Mouse (Mus musculus) urinary bladder, adult 2 months (tissue): Measurements from ENCODE around the gene Afdn. TPM values are rescaled to one million over a fixed set of nuclear protein-coding genes. Genes with fewer than 3 reads are reported as not detected.
"Not testable (repeated sequence)": the region's sequence is repeated elsewhere in the genome, so short reads cannot be mapped to it uniquely, and the experiment has no call there.

Source experiments
- DNase-seq: peaks from one replicate; pipeline ENCODE4 v3.0.0; 2022; ENCODE audit warnings: low spot score
- polyA plus RNA-seq: library from polyadenylated mRNA; depleted of rRNA; stranded (reverse); fragments of >200 nt; gene quantifications from 2 replicates; pipeline ENCODE4 v1.2.3, GENCODE M21; 2012

The Afdn gene
- polyA plus RNA-seq, 1 experiment = 42.2 TPM

DNA sequence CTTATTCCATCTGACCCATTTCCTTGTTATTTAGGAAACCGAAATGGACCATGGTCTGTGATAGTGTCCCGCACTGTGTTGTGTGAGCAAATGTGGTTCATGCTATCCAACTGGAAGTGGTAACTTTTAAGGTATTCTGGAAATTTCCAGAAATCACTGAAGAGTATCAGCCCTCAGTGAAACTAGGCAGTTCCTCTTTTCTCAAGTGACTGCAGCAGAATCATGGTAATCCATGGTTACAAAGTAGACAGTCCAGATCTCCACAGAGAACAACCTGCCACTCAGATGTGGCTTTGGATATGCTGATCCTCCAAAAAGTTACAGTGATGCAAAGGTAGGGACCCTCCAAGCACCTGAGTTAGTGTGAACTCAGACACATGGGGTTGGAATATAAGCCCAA, 21.4 kb upstream of the Afdn start:
- no peak for DNase-seq

DNA sequence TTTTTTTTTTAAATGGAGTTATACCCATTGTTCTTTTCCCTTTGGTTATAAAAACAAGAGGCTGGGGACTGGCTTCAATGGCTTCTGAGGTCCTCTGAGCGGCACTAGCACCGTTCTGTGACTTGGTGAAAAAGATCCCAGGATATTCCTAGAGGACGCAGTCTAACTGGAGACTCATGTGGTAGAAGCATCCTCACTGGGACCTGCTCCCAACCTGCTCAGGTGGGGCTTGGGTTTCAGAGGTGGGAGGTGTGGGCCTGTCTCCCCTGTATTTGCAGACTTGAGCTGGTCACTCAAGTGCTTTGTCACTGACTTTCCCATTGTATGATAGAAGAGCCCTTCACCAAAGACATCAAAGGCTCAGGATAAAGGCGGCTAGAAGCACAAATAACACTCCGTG, 20.4 kb upstream of the Afdn start:
- no peak for DNase-seq

DNA sequence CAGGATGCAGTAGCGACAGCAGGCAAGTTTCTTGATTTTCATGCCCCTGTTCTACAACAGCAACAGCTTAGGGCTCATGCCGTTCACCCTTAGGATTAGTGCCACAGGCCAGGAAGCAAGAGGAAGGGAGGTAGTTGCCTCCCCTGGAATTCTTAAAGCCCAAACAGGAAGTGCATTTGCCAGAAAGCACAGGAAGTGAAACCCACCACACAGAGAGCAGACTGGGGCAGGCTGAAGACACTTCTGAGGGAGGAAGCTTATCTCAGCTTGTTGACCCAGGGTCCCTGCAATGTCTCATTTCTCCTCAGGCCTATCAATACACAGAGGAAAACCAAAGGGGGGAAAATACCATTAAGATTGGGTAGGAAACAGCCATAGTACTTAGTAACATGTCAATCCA, 19.5 kb upstream of the Afdn start:
- peak; percentile 16 for DNase-seq

DNA sequence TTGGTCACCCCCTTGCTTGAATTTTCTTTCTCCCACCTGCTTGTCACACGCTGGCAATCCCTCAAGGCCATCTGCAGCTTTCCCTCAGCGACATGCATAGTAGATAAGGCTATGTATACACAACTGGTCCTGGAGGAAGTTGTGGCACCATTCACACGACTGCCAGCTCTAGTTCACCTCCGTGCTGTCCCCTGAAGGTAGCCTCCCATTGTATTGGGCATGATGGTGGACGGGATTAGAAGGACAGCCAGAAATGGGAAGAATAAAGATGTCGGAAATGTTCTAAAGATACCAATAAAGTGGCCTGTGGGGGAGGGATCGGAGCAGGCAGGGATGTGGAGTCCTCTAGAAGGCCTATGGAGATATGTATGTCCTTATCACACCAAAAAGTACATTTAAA, 18.7 kb upstream of the Afdn start:
- no peak for DNase-seq

DNA sequence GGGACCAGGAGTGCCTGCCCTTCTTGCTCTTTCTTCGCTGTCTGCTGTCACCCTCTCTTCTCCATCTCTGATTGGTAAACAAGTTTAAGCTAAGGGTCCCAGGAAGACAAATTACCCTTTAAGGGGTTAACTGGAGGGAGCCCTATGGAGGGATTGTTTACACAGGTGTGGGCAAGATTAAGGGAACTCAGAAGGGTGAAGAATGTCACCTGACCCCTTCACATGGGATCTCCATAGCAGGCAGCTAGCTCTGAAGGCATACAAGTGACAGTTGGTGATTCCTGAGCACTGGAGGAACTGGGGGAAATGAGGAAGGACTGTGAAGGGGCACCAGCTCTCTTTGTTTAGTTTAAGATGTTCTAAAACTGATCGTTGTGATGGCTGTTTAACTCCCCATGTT, 18.0 kb upstream of the Afdn start:
- no peak for DNase-seq

DNA sequence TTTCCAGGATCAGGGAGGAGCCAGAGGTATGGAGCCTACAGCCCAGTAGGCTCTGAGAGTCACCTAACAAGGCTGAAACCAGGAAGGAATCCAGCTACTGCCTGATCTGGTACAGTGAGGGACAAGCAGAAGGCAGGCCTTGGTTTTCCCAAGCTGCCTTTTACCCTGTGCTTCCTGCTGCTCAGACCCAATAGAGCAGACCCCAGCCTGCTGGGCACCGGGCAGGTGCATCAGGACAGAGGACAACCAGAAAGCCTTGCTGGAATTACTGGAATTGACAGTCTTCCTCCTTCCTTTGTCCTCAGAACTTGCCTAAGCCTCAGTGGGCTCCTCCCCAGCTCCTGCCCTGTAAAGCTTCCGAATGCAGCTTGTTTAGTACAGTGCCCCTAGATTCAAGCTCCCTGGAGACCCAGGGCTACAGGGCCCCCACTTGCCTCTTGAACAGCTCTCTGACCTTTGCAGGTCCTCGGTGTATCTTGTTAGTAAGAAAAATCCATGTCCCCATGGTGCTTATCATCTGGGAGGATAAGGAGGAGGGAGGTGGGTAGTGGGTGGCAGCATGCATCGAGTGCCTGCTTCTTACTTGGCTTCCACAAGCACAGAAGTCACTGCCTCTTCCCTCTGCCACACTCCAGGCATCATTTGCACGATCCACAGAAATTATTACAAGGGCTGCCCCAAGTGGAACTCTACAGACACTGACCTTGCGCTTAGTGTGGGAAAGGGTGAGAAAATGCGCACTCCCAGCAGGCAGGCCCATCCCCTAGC, 17.2 kb upstream of the Afdn start:
- DNase-seq = no peak

DNA sequence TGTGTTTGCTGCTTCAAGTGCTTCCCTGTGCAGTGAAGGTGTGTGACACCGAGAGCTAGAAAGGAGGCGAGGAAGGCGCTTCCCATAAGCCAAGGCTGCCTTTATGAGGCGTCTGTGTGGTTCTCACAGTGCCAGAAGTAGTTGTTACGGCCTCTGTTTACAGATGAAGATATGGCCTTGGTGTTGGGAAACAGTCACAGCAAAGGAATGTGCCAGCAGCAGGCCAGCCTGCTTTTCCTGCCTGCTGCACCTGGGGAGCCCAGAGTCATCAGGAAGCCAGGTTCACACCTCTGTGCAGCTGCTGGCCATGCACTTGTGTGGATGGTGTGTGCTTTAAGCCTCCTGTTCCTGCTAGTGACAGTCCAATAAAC, 16.6 kb upstream of the Afdn start:
- DNase-seq = no peak

DNA sequence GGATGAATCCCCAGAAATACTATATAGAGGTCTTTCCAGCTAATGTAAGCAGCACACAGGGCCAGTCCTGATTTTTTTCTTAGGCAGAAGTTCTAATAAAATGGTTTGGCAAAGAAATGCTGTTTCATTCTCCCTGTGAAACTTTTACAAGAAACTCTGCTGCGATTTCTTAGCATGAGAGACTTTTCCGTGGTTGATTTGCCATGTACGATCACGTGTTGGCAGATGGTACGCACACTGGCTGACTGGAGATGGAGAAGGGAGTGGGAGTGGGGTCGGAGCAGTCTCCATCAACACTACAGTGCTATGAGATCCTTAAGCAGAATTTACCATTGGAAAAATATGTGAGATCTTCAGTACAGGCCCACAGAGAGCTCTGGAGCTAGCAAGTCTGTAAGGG, 16.1 kb upstream of the Afdn start:
- DNase-seq = no peak

DNA sequence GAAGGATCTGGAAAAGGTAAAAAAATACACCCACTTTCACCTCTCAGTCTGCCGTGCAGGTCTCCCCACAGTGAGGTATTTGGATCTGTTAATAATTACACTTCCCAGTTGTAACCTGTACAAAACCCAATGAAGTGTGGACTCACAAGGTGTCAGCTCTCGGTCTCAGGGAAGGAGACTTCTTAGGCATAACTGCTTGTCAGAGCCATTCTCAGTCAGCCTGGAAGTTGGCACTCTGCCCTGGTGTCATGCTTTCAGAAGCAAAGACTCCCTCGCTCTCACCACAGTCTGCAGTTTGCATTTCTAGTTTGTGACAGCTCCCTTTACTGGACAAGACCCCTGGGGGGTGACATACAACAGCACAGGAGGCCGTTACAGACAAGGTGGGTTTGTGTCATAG, 15.5 kb upstream of the Afdn start:
- no peak for DNase-seq

DNA sequence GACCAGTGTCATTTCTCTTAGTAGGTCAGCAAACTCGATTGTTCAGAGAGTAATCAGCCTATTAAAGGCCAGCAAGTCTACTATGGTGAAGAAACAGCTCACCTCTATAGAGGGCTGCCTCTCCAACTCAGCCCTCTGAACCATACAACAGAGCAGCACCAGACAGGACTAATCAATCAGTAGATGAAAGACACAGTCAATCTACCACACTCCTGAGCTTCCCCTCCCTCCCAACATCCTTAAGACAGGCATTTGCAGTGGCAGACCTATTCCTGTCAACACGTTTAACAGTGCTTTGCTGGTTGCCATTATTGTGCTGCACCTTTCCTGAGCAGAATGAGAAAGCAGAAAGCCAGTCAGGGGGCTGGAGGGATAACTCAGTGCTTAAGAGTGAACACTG, 15.0 kb upstream of the Afdn start:
- DNase-seq = no peak

DNA sequence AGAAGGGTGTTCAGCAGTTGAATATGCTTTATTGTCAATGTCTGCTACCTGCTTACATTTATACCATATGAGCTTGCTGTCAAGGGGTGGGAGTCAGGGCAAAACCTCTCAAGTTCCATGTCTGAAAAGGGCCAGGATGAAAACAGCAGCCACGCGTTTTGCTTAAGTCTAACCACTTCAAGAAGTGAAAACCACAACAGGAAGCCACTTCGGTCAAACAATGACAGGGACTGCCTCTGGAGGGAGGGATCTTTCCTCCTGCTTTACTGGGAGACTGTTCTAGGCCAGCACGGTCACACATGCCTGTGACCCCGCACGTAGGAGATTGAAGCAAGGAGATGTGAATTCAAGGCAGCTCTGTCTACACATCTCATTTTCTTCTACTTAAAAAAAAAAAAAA, 14.0 kb upstream of the Afdn start:
- no peak for DNase-seq

DNA sequence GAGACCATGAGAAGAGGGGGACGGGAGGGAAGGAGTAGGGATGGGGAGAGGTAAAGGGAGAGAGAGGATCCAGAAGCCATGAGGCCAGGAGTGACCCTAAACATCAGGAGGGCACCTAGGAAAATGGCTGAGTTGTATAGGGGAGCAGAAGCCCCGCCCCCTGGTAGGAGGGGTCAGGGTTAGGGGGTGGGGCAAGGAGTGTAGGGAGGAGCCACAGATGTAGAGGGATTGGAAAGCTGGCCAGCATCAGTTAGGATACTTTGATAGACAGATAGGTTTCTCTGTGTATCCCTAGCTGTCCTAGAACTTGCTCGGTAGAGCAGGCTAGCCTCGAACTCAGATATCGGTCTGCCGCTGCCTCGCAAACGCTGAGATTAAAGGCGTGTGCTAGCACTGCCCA, 12.7 kb upstream of the Afdn start:
- no peak for DNase-seq

DNA sequence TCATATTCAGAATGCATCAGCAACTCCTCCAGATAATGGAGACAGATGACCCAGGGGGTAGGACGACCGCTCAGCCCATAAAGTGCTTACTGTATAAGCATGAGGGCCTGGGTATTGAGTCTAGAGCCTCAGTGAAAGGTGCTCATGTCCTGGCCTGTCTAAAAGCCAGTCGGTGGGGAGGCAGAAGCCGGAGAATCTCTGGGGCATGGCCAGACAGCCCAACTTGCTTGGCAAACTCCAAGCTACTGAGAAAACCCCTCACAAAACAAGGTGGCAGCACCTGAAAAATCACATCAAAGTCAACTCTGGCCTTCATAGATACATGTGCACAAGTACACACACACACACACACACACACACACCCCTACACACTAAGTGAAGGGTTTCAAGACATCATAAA, 11.3 kb upstream of the Afdn start:
- DNase-seq = no peak

DNA sequence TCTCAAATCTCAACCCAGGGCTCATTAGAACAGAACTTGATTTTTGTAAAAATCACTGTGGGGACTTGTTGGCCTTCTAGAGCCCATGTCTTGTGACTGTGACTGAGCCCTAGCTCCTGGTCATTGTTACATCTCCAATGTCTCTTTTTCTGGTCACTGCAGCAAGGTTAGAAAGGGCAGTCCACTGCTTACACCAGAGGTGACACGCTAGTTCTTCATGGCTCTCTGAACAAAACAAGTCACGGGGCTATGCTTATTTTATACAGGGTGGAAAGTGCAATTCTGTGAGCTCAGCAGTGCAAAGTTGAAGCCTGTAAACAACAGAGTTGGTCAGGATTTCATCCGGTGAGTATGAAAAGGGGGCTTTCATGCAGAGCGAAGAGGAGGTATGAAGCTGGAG, 6.4 kb upstream of the Afdn start:
- no peak for DNase-seq

DNA sequence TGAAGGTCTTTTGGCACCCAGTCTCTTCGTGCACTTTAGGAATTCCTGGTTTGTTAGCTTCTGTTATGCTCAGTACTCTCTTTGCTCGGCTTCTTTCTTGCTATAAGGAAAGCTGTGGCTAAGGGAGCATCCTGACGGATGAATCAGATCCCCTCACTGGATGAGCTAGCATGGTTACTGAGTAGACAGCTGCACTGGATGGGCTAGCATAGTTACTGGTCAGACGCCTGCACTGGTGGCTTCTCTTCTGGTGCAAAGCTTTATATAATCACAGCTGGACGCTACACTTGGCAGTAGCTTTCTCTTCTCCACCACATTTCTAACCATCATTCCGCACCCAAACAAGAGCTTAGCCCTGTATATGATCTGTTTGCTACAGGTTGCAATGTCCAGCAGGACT, 5.4 kb upstream of the Afdn start:
- no peak for DNase-seq

DNA sequence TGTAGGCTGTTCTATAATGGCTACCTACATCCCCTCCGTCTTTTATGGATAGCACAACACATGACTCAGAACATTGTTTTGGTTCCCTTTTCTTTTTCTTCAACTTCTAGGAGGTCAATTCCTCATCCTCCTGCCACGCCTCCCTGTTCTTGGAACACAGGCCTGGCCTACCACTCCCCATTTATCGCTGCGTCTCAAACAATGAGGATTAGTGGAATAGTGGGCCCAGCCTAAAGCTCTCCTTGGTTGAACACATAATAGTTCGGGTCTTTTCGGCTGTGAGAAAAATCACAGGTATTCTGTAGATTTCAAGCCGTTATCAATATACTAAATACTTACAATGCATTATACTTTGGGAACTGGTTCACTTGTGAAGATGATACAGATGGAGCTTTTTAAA, 1.8 kb upstream of the Afdn start:
- no peak for DNase-seq

DNA sequence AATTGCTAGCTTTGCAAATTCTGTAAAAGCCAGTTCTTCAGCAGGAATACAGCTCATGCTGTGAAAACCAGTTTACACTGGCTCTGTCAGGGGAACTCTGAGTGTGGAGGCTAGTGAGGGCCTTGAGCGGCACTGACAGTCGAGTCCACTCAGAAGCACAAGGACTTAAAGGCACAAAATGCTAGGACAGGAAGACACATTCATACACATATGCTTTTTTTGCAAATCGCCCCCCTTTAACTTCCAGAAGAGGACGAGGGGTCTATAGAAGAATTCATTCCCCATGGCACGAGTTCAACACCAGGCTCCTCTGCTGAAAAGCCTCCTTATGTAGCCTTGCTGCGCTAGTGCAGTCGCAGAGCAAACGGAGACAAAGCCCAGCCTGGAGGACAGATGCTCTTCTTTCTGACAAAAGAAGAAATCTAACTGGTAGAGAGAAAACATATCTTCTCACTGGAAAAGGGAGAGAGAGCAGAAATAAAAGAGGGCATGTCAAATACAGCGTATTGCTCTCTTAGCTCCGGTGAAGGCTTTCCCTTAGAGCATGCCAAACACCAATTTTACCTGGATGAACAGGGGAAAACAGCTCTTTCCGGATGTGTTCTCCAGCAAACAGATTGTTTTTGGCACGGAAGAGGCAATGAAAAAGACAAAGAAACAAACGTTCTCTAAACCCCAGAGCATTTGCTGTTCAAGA, 1.0 kb upstream of the Afdn start:
- no peak for DNase-seq

DNA sequence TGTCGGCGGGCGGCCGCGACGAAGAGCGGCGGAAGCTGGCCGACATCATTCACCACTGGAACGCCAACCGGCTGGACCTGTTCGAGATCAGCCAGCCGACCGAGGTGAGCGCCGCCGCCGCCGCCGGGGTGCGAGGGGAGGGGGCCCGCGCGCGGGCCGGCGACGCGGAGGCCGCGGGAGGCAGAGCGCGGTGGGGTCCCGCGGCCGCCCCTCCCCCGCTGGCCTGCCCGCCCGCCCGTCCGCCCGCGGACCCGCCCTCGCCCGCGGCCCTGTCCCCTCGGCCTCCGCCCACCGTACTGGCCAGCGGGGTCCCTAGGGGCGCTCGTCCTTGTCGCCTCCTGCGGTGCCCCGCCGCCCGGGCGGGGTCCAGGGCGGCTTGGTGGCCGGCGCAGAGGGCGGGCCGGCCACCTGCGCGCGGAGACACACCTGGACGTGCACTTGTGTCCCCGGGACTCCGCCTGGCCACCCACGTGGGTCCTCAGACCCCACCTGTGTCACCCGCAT, 388 bp downstream of the Afdn start:
- no peak for DNase-seq

DNA sequence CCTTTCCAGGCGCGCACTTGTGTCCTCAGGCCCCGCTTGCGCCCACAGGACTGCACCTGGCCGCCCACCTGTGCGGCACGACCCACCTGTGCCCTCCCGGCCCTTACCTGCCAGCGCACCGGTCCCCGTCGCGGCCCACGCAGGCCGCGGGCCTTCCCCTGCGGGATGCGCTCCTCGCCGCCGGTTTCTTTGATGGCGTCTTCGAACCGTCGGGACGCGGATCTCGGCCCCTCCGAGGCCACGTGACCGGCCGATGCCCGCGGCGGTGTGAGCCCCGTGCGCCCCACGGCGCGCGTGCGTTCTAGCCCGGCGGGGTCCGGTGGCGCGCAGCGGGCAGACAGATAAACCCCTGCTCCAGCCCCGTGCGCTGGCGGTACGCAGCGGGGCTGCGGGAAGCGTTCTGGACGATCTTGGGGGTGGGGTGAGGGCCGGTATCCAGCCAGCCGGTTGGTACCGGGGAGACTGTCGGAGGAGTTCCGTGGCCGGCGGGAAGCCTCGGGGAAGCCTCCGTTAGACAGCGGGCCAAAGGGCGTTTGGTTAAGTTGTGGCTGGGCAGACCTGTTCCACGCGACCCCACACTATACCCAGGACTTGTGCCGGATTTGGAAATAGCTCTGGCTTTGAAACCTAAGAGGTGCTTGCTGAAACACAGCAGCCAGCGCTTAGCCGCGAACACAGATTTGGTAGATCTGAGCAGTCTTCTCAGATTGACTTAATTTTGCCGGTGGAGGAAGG, 1.0 kb downstream of the Afdn start, which contains the start of gene Tcte2:
TSS of gene Tcte2 (minus strand) at position 647 of the 735 bp plus-strand sequence.
- peak; percentile 49 for DNase-seq

DNA sequence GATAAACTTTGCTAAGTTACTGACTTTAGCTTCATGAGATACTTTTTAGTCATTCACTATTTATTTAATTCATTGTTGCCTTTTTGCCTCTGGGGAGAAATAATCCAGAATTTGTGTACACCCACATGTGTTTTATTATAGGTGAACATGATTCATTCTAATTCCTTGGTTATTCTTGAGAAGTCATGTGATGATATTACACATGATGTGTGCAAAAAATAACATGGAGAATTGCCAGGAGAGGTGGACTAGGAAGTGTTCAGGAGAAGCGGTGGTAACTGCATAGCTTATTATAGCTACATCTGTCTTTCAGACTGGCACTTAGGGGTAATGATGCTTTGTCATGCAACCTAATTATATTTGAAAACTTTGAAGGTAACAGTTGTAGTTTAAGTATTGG, 3.5 kb downstream of the Afdn start:
- no peak for DNase-seq

DNA sequence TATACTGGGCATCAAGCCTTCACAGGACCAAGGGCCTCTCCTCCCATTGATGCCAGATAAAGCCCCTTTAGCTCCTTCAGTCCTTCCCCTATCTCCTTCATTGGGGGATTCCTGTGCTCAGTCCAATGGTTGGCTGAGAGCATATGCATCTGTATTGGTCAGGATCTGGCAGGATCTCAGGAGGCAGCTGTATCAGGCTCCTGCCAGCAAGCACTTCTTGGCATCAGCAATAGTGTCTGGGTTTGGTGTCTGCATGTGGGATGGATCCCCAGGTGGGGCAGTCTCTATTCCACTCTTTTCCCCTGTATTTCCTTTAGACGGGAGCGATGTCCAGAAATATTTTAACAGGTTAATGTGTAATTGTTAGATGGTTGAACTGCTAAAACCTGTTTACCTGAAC, 4.6 kb downstream of the Afdn start:
- DNase-seq = not testable (repeated sequence)

DNA sequence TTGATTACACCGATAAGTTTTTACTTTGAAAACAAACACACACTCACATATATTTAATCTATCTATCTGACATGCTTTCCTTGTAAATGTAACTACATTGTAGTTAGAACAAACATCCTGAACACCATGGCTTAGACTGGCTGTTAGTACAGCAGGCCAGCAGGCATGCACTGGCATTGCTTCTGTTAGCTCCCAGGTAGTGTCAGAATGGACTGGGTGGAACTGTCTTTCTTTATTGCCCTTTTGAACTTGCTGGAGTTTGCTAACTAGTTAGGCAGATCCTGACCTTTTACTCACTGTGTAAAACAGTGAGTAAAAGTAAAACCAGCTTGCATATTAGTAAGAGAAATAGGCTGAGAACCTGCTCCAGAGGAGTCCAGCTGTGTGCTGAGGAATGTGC, 8.2 kb downstream of the Afdn start:
- DNase-seq = no peak

DNA sequence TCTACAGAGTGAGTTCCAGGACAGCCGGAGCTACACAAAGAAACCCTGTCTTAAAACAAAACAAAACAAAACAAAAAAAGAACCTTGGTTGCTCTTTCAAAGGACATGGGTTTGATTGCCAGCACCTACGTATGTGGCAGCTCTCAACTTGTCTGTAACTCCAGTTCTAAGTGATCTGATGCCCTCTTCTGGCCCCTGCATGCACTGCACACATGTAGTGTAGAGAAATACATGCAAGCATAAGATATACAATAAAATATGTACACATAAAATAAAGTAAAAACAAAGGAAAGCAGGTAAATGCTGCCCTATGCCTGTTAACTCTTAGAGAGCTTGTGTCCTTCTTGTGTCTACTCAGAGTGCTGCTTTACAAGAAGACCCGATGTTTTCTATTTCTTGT, 8.9 kb downstream of the Afdn start:
- no peak for DNase-seq
